9 mouse cellular contexts compared by ENCODE assay signal in the genomic region with DNA sequence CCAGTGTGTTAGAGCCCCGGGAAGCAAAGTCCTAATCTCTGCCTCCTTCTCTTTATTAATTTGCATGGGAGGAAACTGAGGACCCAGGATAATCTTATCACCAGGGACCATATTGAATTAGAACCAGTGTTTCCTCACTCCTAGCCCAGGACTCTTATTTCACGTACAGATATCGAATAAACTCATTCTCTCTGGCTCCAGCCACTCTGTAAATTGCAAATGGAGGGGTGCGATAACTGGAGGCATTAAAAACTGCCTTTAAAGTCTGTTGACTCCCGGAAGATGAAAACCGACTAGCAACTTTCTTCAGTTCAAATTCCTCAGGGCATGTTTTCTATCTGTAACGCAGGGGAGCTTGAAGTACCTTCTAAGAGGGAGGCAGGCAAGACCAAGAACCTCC. TPM values are rescaled to one million over a fixed set of nuclear protein-coding genes. Genes with fewer than 3 reads are reported as not detected.
DNase-seq lines count a peak whose midpoint lies in the region; ATAC-seq and TF ChIP-seq lines count a peak whose summit lies in the region.
"Had no signal": no experiment of that assay in that cellular context is flagged by ENCODE, and none has a peak within 500 bp of the region (broad histone marks: within the 10 kb centered on the region; RNA-seq: fewer than 3 reads in every experiment).

No protein-coding gene starts in this region.

- 68% methylated on average over 7 of the region's 7 CpGs for WGBS in forebrain, embryonic 11.5 days
- WGBS in forebrain, embryonic 16.5 days, result 69% methylated on average over 7 of the region's 7 CpGs
- 9% methylated on average over 7 of the region's 7 CpGs for WGBS in liver, embryonic 14.5 days (ENCODE audit: insufficient replicate concordance)

- peaks cover 7% of the 10 kb centered on the region for H3K4me1 ChIP-seq in forebrain, embryonic 11.5 days (replicated peaks; ENCODE audit: control insufficient read depth, insufficient read depth, low read length)
- peaks cover 13% of the 10 kb centered on the region for H3K4me1 ChIP-seq in forebrain, embryonic 16.5 days (replicated peaks; ENCODE audit: control insufficient read depth, insufficient read depth, low read length)
- peaks cover 12% of the 10 kb centered on the region for H3K4me1 ChIP-seq in testis, adult 2 months (ENCODE audit: control insufficient read depth, insufficient read depth, low read length)
- H3K4me1 ChIP-seq in liver, embryonic 14.5 days (replicated peaks; ENCODE audit: control insufficient read depth in 2 of 2, insufficient read depth in 2 of 2, low read length in 1 of 2), result peaks cover 17 to 23% of the 10 kb centered on the region in 2 experiments

- H3K4me3 ChIP-seq in forebrain, embryonic 11.5 days (ENCODE audit: low read depth, low read length), result no peak overlapping the region
- H3K4me3 ChIP-seq in forebrain, embryonic 16.5 days (replicated peaks; ENCODE audit: low read length), result no peak overlapping the region
- H3K4me3 ChIP-seq in testis, adult 2 months (ENCODE audit: control insufficient read depth, low read depth, low read length), result peak overlapping the region; percentile 85
- no peak overlapping the region for H3K4me3 ChIP-seq in liver, embryonic 14.5 days (ENCODE audit: insufficient read depth in 1 of 2, low read depth in 2 of 2, low read length in 2 of 2)

- no peak overlapping the region for H3K27ac ChIP-seq in forebrain, embryonic 11.5 days (ENCODE audit: low read depth, low read length)
- no peak overlapping the region for H3K27ac ChIP-seq in forebrain, embryonic 16.5 days (ENCODE audit: low read length)
- no peak overlapping the region for H3K27ac ChIP-seq in testis, adult 2 months (ENCODE audit: control insufficient read depth, insufficient read depth, low read depth, low read length)
- H3K27ac ChIP-seq in liver, embryonic 14.5 days, result no peak overlapping the region
- H3K27ac ChIP-seq: midbrain, embryonic 12.5 days had no signal

- TF ChIP-seq EP300 in liver, embryonic 14.5 days (IDR thresholded peaks at IDR 0.05; ENCODE audit: low read depth), result peak; percentile 87

- peaks cover 26% of the 10 kb centered on the region for H3K27me3 ChIP-seq in forebrain, embryonic 11.5 days (ENCODE audit: control insufficient read depth, insufficient read depth, low read length)
- peaks cover 24% of the 10 kb centered on the region for H3K27me3 ChIP-seq in forebrain, embryonic 16.5 days (replicated peaks; ENCODE audit: control insufficient read depth, insufficient read depth, low read length)
- H3K27me3 ChIP-seq in testis, adult 2 months (ENCODE audit: control insufficient read depth, insufficient read depth, low read length), result peaks cover 7% of the 10 kb centered on the region
- H3K27me3 ChIP-seq in liver, embryonic 14.5 days (ENCODE audit: control insufficient read depth, insufficient read depth, low read length), result peaks cover 20% of the 10 kb centered on the region

- H3K36me3 ChIP-seq in forebrain, embryonic 11.5 days (ENCODE audit: control insufficient read depth, insufficient read depth, low read length), result no peaks in the 10 kb centered on the region
- no peaks in the 10 kb centered on the region for H3K36me3 ChIP-seq in forebrain, embryonic 16.5 days (ENCODE audit: control insufficient read depth, insufficient read depth)
- H3K36me3 ChIP-seq in testis, adult 2 months (ENCODE audit: control insufficient read depth, insufficient read depth, low read length), result no peaks in the 10 kb centered on the region
- no peaks in the 10 kb centered on the region for H3K36me3 ChIP-seq in liver, embryonic 14.5 days (replicated peaks; ENCODE audit: control insufficient read depth, insufficient read depth, low read depth)
- H3K36me3 ChIP-seq: midbrain, embryonic 12.5 days had no signal

- no peak for DNase-seq in forebrain, embryonic 11.5 days (ENCODE audit: low spot score)
- DNase-seq in testis, postnatal 10 days (ENCODE audit: low spot score), result no peak
- peak; percentile 61 to 68 (median 61) for DNase-seq in liver, embryonic 14.5 days (ENCODE audit: low read depth in 3 of 3, low spot score in 3 of 3)
- DNase-seq in embryo, embryonic 11 days, result no peak
- DNase-seq in adrenal gland, adult 2 months, result no peak
- DNase-seq in right cerebral cortex, adult 18-20 months, result no peak

- no peak overlapping the region for H3K9ac ChIP-seq in forebrain, embryonic 11.5 days (ENCODE audit: low read length)
- H3K9ac ChIP-seq in forebrain, embryonic 16.5 days (replicated peaks; ENCODE audit: low read depth, low read length), result no peak overlapping the region
- no peak overlapping the region for H3K9ac ChIP-seq in liver, embryonic 14.5 days (replicated peaks)
- H3K9ac ChIP-seq: midbrain, embryonic 12.5 days had no signal

- peak overlapping the region; percentile 58; the same call in 1 of the 2 replicates for H3K4me2 ChIP-seq in forebrain, embryonic 11.5 days (ENCODE audit: low read depth, low read length, severe bottlenecking)
- H3K4me2 ChIP-seq in forebrain, embryonic 16.5 days (ENCODE audit: low read length), result no peak overlapping the region
- peak overlapping the region; percentile 62 for H3K4me2 ChIP-seq in liver, embryonic 14.5 days (ENCODE audit: low read depth)

- H3K9me3 ChIP-seq in forebrain, embryonic 11.5 days (ENCODE audit: control insufficient read depth, low read length), result no peaks in the 10 kb centered on the region
- H3K9me3 ChIP-seq in forebrain, embryonic 16.5 days (ENCODE audit: control insufficient read depth, low read length), result no peaks in the 10 kb centered on the region
- no peaks in the 10 kb centered on the region for H3K9me3 ChIP-seq in liver, embryonic 14.5 days (ENCODE audit: control insufficient read depth, low read length)
- H3K9me3 ChIP-seq: midbrain, embryonic 12.5 days had no signal

- TF ChIP-seq POLR2A in testis, adult 2 months (IDR thresholded peaks at IDR 0.05; ENCODE audit: control insufficient read depth, low read depth, low read length), result no peak

- no peak for ATAC-seq in forebrain, embryonic 11.5 days (replicated peaks; ENCODE audit: low FRiP score)
- ATAC-seq in forebrain, embryonic 16.5 days, result no peak
- peak; percentile 81 for ATAC-seq in liver, embryonic 14.5 days (ENCODE audit: insufficient read depth)

- no peak for TF ChIP-seq CTCF in testis, adult 2 months (IDR thresholded peaks at IDR 0.05; ENCODE audit: control insufficient read depth, insufficient read depth, insufficient replicate concordance, low read depth, low read length)
- TF ChIP-seq CTCF in liver, embryonic 14.5 days (IDR thresholded peaks at IDR 0.05; ENCODE audit: low read depth), result no peak

RNA-seq across cellular contexts. Expression of gene Kcne3, which starts 3.1 kb away (rescaled TPM):
- polyA plus RNA-seq in forebrain, embryonic 11.5 days (2014; fragmentation: Nextera tagmentation; extraction: Ambion mirVana), result 3.3 and 4.1 TPM in 2 replicates
- 1.1 and 1.3 TPM in 2 replicates for polyA plus RNA-seq in forebrain, embryonic 16.5 days (2015; fragmentation: Nextera tagmentation; extraction: Ambion mirVana)
- 193 and 197 TPM in 2 replicates for polyA plus RNA-seq in testis, adult 2 months (2012; rRNA removed)
- polyA plus RNA-seq in liver, embryonic 14.5 days (2012; rRNA removed), result 1.4 TPM in 2 replicates
- 0.88 and 1.2 TPM in 2 replicates for polyA plus RNA-seq in liver, embryonic 14.5 days (2014; fragmentation: Nextera tagmentation; extraction: Ambion mirVana)
- 1 to 10 TPM in 1 of 2 experiments, under 1 TPM in 1; 0.84 to 1.6 TPM for total RNA-seq in adrenal gland, adult 2 months (2021)
- 1.6 and 2.7 TPM in 2 replicates for polyA plus RNA-seq in adrenal gland, adult 2 months (2012; rRNA removed)

RNA-seq across cellular contexts. Expression of gene Lipt2, which starts 20.3 kb away (rescaled TPM):
- 20.4 and 22.5 TPM in 2 replicates for polyA plus RNA-seq in forebrain, embryonic 11.5 days (2014; fragmentation: Nextera tagmentation; extraction: Ambion mirVana)
- polyA plus RNA-seq in forebrain, embryonic 16.5 days (2015; fragmentation: Nextera tagmentation; extraction: Ambion mirVana), result 17.1 and 17.7 TPM in 2 replicates
- 2.2 TPM in 2 replicates for polyA plus RNA-seq in testis, adult 2 months (2012; rRNA removed)
- polyA plus RNA-seq in liver, embryonic 14.5 days (2012; rRNA removed), result 2.8 and 3.8 TPM in 2 replicates
- polyA plus RNA-seq in liver, embryonic 14.5 days (2014; fragmentation: Nextera tagmentation; extraction: Ambion mirVana), result 5.3 and 5.6 TPM in 2 replicates
- total RNA-seq in adrenal gland, adult 2 months (2021), result 1 to 10 TPM; 3.0 to 6.0 TPM
- 12.9 and 15.5 TPM in 2 replicates for polyA plus RNA-seq in adrenal gland, adult 2 months (2012; rRNA removed)

RNA-seq across cellular contexts. Expression of gene Pgm2l1, which starts 47.8 kb away (rescaled TPM):
- 5.2 and 6.2 TPM in 2 replicates for polyA plus RNA-seq in forebrain, embryonic 11.5 days (2014; fragmentation: Nextera tagmentation; extraction: Ambion mirVana)
- 14.1 and 16.6 TPM in 2 replicates for polyA plus RNA-seq in forebrain, embryonic 16.5 days (2015; fragmentation: Nextera tagmentation; extraction: Ambion mirVana)
- polyA plus RNA-seq in testis, adult 2 months (2012; rRNA removed), result 5.3 and 6.5 TPM in 2 replicates
- polyA plus RNA-seq in liver, embryonic 14.5 days (2012; rRNA removed), result 1.6 and 2.4 TPM in 2 replicates
- polyA plus RNA-seq in liver, embryonic 14.5 days (2014; fragmentation: Nextera tagmentation; extraction: Ambion mirVana), result 1.3 TPM in 2 replicates
- total RNA-seq in adrenal gland, adult 2 months (2021), result 1 to 10 TPM; 4.1 to 5.6 TPM
- polyA plus RNA-seq in adrenal gland, adult 2 months (2012; rRNA removed), result 2.6 and 2.9 TPM in 2 replicates

RNA-seq across cellular contexts. Expression of gene Pold3, which starts 58.0 kb away (rescaled TPM):
- 116 and 121 TPM in 2 replicates for polyA plus RNA-seq in forebrain, embryonic 11.5 days (2014; fragmentation: Nextera tagmentation; extraction: Ambion mirVana)
- 53.4 and 58.4 TPM in 2 replicates for polyA plus RNA-seq in forebrain, embryonic 16.5 days (2015; fragmentation: Nextera tagmentation; extraction: Ambion mirVana)
- polyA plus RNA-seq in testis, adult 2 months (2012; rRNA removed), result 50.6 and 51.6 TPM in 2 replicates
- 19.2 and 31.9 TPM in 2 replicates for polyA plus RNA-seq in liver, embryonic 14.5 days (2012; rRNA removed)
- polyA plus RNA-seq in liver, embryonic 14.5 days (2014; fragmentation: Nextera tagmentation; extraction: Ambion mirVana), result 50.8 and 51.1 TPM in 2 replicates
- 10 to 100 TPM; 22.4 to 23.3 TPM for total RNA-seq in adrenal gland, adult 2 months (2021)
- polyA plus RNA-seq in adrenal gland, adult 2 months (2012; rRNA removed), result 2.4 and 4.1 TPM in 2 replicates

Comparison
In these comparisons a context has a peak if more than half of its experiments do, and no peak if none do; other contexts are left out.
1. DNase-seq: peak in liver, embryonic 14.5 days (3 of 3); none in forebrain, embryonic 11.5 days (single experiment), testis, postnatal 10 days (single experiment), embryo, embryonic 11 days (single experiment), adrenal gland, adult 2 months (single experiment) and right cerebral cortex, adult 18-20 months (single experiment).
2. RNA of gene Kcne3, which starts 3.1 kb away (polyA plus RNA-seq): 193 to 197 TPM in testis, adult 2 months; 3.3 to 4.1 TPM in forebrain, embryonic 11.5 days, 1.6 to 2.7 TPM in adrenal gland, adult 2 months, 0.88 to 1.4 TPM in liver, embryonic 14.5 days and 1.1 to 1.3 TPM in forebrain, embryonic 16.5 days; every median in the first group is over 10 times any median in the second.